In the genomic region with DNA sequence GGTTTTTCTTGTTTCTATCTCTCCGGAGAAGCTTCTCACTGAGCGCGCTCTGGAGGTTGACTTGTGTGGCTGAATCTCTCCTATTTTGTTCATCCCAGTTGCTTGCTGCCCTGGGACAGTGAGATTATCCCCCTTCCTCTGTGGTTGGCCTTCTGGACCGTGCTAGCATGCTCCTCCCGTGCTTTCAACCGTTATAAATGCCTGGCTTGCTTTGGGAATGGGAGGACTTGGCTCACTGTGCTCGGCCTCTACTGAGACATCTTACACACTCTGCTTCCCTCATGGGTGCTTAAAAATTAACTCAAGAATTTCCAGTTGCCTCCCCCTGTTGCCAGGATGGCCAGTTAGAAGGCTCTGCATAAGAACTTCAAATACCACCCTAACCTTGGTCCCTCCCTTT, we compare ENCODE assay signal across 13 mouse cellular contexts. TPM values are rescaled to one million over a fixed set of nuclear protein-coding genes. Genes with fewer than 3 reads are reported as not detected.
A peak's percentile ranks its signal among the peaks of the same experiment; 100 is the strongest.
DNase-seq lines count a peak whose midpoint lies in the region; ATAC-seq lines count a peak whose summit lies in the region.
"Had no signal": no experiment of that assay in that cellular context is flagged by ENCODE, and none has a peak within 500 bp of the region (broad histone marks: within the 10 kb centered on the region; RNA-seq: fewer than 3 reads in every experiment).

No protein-coding gene starts in this region.

- H3K4me1 ChIP-seq in hindbrain, embryonic 15.5 days (replicated peaks), result peaks cover 79% of the 10 kb centered on the region
- H3K4me1 ChIP-seq in neural tube, embryonic 15.5 days, result peaks cover 72% of the 10 kb centered on the region

- peak; percentile 55 for DNase-seq in left cerebral cortex, postnatal 4 days
- DNase-seq in left cerebral cortex, adult 11 months (ENCODE audit: low spot score), result no peak
- peak; percentile 56 to 74 for DNase-seq in cerebellum, postnatal 14 days
- no peak for DNase-seq in adrenal gland, postnatal 25 days
- DNase-seq: gastrocnemius, postnatal 10 days; retina, postnatal 1 day had no signal

- ATAC-seq in hindbrain, embryonic 15.5 days (ENCODE audit: low FRiP score, low read depth), result no peak
- ATAC-seq in neural tube, embryonic 15.5 days (ENCODE audit: low FRiP score), result no peak
- ATAC-seq in megakaryocyte progenitor cell, adult 5-6 weeks (replicated peaks; ENCODE audit: poor library complexity), result no peak
- ATAC-seq: inflammation-experienced regulatory T-cells, adult 6 months had no signal

- no peak overlapping the region for H3K27ac ChIP-seq in hindbrain, embryonic 15.5 days (replicated peaks)
- H3K27ac ChIP-seq in neural tube, embryonic 15.5 days (replicated peaks), result 0 out of 2 replicates have a peak overlapping the region, but pooled peaks have one; percentile 23
- H3K27ac ChIP-seq: heart, embryonic 15.5 days had no signal

- intact Hi-C loops in left cerebral cortex, postnatal 4 days (cut with DNase I), result loop anchor here (10.0 kb wide), 1 partner anchor 101 kb away; no protein-coding TSS in a partner anchor

- H3K9me3 ChIP-seq in hindbrain, embryonic 15.5 days, result no peaks in the 10 kb centered on the region
- H3K9me3 ChIP-seq in neural tube, embryonic 15.5 days (replicated peaks), result no peaks in the 10 kb centered on the region
- H3K9me3 ChIP-seq: heart, embryonic 15.5 days had no signal

- H3K27me3 ChIP-seq in hindbrain, embryonic 15.5 days, result no peaks in the 10 kb centered on the region
- no peaks in the 10 kb centered on the region for H3K27me3 ChIP-seq in neural tube, embryonic 15.5 days (replicated peaks)
- H3K27me3 ChIP-seq: CH12.LX had no signal

- no peak overlapping the region for H3K9ac ChIP-seq in hindbrain, embryonic 15.5 days
- no peak overlapping the region for H3K9ac ChIP-seq in neural tube, embryonic 15.5 days (replicated peaks)
- H3K9ac ChIP-seq: heart, embryonic 15.5 days had no signal

- H3K4me3 ChIP-seq in hindbrain, embryonic 15.5 days, result peak overlapping the region; percentile 92; the same call in 1 of the 2 replicates
- H3K4me3 ChIP-seq in neural tube, embryonic 15.5 days (replicated peaks), result peak overlapping the region; percentile 24
- H3K4me3 ChIP-seq: heart, embryonic 15.5 days; myocyte had no signal

- 65% methylated on average over 7 of the region's 7 CpGs for WGBS in hindbrain, embryonic 15.5 days
- WGBS in neural tube, embryonic 15.5 days, result 59% methylated on average over 7 of the region's 7 CpGs

- H3K4me2 ChIP-seq in hindbrain, embryonic 15.5 days, result peak overlapping the region; percentile 86
- peak overlapping the region; percentile 88 for H3K4me2 ChIP-seq in neural tube, embryonic 15.5 days
- H3K4me2 ChIP-seq: heart, embryonic 15.5 days had no signal

- H3K36me3 ChIP-seq in hindbrain, embryonic 15.5 days, result no peaks in the 10 kb centered on the region
- no peaks in the 10 kb centered on the region for H3K36me3 ChIP-seq in neural tube, embryonic 15.5 days
- H3K36me3 ChIP-seq: heart, embryonic 15.5 days had no signal

RNA-seq across cellular contexts. Expression of gene Amer2, which starts 10.8 kb away (rescaled TPM):
- 10 to 100 TPM; 55.6 to 59.1 TPM for total RNA-seq in left cerebral cortex, postnatal 4 days (2021)
- 29.9 and 33.9 TPM in 2 replicates for polyA plus RNA-seq in hindbrain, embryonic 15.5 days (2015; fragmentation: Nextera tagmentation; extraction: Ambion mirVana)
- polyA plus RNA-seq in neural tube, embryonic 15.5 days (2015; fragmentation: Nextera tagmentation; extraction: Ambion mirVana), result 21.8 and 30.5 TPM in 2 replicates
- 0.37 and 0.49 TPM in 2 replicates for total RNA-seq in megakaryocyte progenitor cell, adult 5-6 weeks (2015)
- total RNA-seq in megakaryocyte progenitor cell, adult 5-6 weeks (2017), result under 0.01 and 0.17 TPM in 2 replicates
- total RNA-seq in adrenal gland, postnatal 25 days (2021), result 3.1 and 3.7 TPM in 2 replicates
- total RNA-seq: CH12.LX had no signal
- polyA plus RNA-seq: inflammation-experienced regulatory T-cells, adult 6 months; myocyte had no signal

Comparison
In these comparisons a context has a peak if more than half of its experiments do, and no peak if none do; other contexts are left out.
1. DNase-seq: peak in left cerebral cortex, postnatal 4 days (single experiment) and cerebellum, postnatal 14 days (2 of 2); none in left cerebral cortex, adult 11 months (single experiment) and adrenal gland, postnatal 25 days (single experiment).
2. RNA of gene Amer2, which starts 10.8 kb away (total RNA-seq): 55.6 to 59.1 TPM in left cerebral cortex, postnatal 4 days; 3.1 to 3.7 TPM in adrenal gland, postnatal 25 days and under 0.01 to 0.49 TPM in megakaryocyte progenitor cell, adult 5-6 weeks; every median in the first group is over 10 times any median in the second.